Mouse (Mus musculus): ENCODE data around the gene Ppp3ca. TPM values are rescaled to one million over a fixed set of nuclear protein-coding genes. Genes with fewer than 3 reads are reported as not detected.

Gene Ppp3ca
- polyA plus RNA-seq, 1 experiment from 2014 or later, result 44.8 TPM

GRCm38 (mm10) chr3:136670360-136671131, 622 bp downstream of the Ppp3ca start:
- Histone ChIP-seq H3K4me2 (ENCODE audit: low read depth, low read length) (peak overlapping the region; percentile 88), H3K36me3 (ENCODE audit: control insufficient read depth, insufficient read depth) (no peaks in the 10 kb centered on the region), H3K4me3 (ENCODE audit: low read length) (peak overlapping the region; percentile 66), H3K27ac (ENCODE audit: low read length) (peak overlapping the region; percentile 95), H3K4me1 (ENCODE audit: control insufficient read depth, insufficient read depth, low read length) (peaks cover 31% of the 10 kb centered on the region), H3K9me3 (replicated peaks; ENCODE audit: control insufficient read depth, low read length) (no peaks in the 10 kb centered on the region), H3K27me3 (ENCODE audit: control insufficient read depth, insufficient read depth, low read length) (no peaks in the 10 kb centered on the region), H3K9ac (ENCODE audit: low read length) (peak overlapping the region; percentile 91)
- WGBS, result under 1% methylated on average over 91 of the region's 92 CpGs
- ATAC-seq (replicated peaks; ENCODE audit: extremely low read depth, insufficient read depth, low FRiP score), result peak; percentile 19

- peak overlapping the region; percentile 66 for H3K4me3 ChIP-seq (ENCODE audit: low read length)
Measured at GRCm38 (mm10) chr3:136671161-136671939, 1.4 kb downstream of the Ppp3ca start.

GRCm38 (mm10) chr3:136671940-136672278, 2.0 kb downstream of the Ppp3ca start:
- no peak for ATAC-seq (replicated peaks; ENCODE audit: extremely low read depth, insufficient read depth, low FRiP score)
- 15% methylated on average over 5 of the region's 5 CpGs for WGBS
- Histone ChIP-seq H3K27ac (ENCODE audit: low read length) (peak overlapping the region; percentile 95), H3K27me3 (ENCODE audit: control insufficient read depth, insufficient read depth, low read length) (no peaks in the 10 kb centered on the region), H3K36me3 (ENCODE audit: control insufficient read depth, insufficient read depth) (no peaks in the 10 kb centered on the region), H3K4me2 (ENCODE audit: low read depth, low read length) (peak overlapping the region; percentile 88), H3K9me3 (replicated peaks; ENCODE audit: control insufficient read depth, low read length) (no peaks in the 10 kb centered on the region), H3K9ac (ENCODE audit: low read length) (peak overlapping the region; percentile 91), H3K4me1 (ENCODE audit: control insufficient read depth, insufficient read depth, low read length) (peaks cover 34% of the 10 kb centered on the region), H3K4me3 (ENCODE audit: low read length) (peak overlapping the region; percentile 66)

More at GRCm38 (mm10) chr3:136671161-136671939, 1.4 kb downstream of the Ppp3ca start:
- Histone ChIP-seq H3K4me1 (ENCODE audit: control insufficient read depth, insufficient read depth, low read length) (peaks cover 31% of the 10 kb centered on the region), H3K9ac (ENCODE audit: low read length) (peak overlapping the region; percentile 91), H3K9me3 (replicated peaks; ENCODE audit: control insufficient read depth, low read length) (no peaks in the 10 kb centered on the region), H3K27ac (ENCODE audit: low read length) (peak overlapping the region; percentile 95), H3K4me2 (ENCODE audit: low read depth, low read length) (peak overlapping the region; percentile 88), H3K36me3 (ENCODE audit: control insufficient read depth, insufficient read depth) (no peaks in the 10 kb centered on the region), H3K27me3 (ENCODE audit: control insufficient read depth, insufficient read depth, low read length) (no peaks in the 10 kb centered on the region)
- ATAC-seq (replicated peaks; ENCODE audit: extremely low read depth, insufficient read depth, low FRiP score), result no peak; the same call in 1 of the 2 replicates
- WGBS, result under 1% methylated on average over 36 of the region's 52 CpGs

- peaks cover 31% of the 10 kb centered on the region for H3K4me1 ChIP-seq (ENCODE audit: control insufficient read depth, insufficient read depth, low read length)
Measured at GRCm38 (mm10) chr3:136672870-136673269, 2.9 kb downstream of the Ppp3ca start.

GRCm38 (mm10) chr3:136673363-136673762, 3.4 kb downstream of the Ppp3ca start:
- no peak overlapping the region for H3K9ac ChIP-seq (ENCODE audit: low read length)
- H3K36me3 ChIP-seq (ENCODE audit: control insufficient read depth, insufficient read depth), result no peaks in the 10 kb centered on the region
- H3K4me2 ChIP-seq (ENCODE audit: low read depth, low read length), result no peak overlapping the region
- no peak overlapping the region for H3K27ac ChIP-seq (ENCODE audit: low read length)
- no peaks in the 10 kb centered on the region for H3K27me3 ChIP-seq (ENCODE audit: control insufficient read depth, insufficient read depth, low read length)
- no peaks in the 10 kb centered on the region for H3K9me3 ChIP-seq (replicated peaks; ENCODE audit: control insufficient read depth, low read length)
- no peak for ATAC-seq (replicated peaks; ENCODE audit: extremely low read depth, insufficient read depth, low FRiP score)
- no peak overlapping the region for H3K4me3 ChIP-seq (ENCODE audit: low read length)
- 59% methylated on average over 2 of the region's 2 CpGs for WGBS
- H3K4me1 ChIP-seq (ENCODE audit: control insufficient read depth, insufficient read depth, low read length), result peaks cover 26% of the 10 kb centered on the region

More at GRCm38 (mm10) chr3:136672870-136673269, 2.9 kb downstream of the Ppp3ca start:
- Histone ChIP-seq H3K27me3 (ENCODE audit: control insufficient read depth, insufficient read depth, low read length) (no peaks in the 10 kb centered on the region), H3K4me2 (ENCODE audit: low read depth, low read length) (peak overlapping the region; percentile 88; the same call in 1 of the 2 replicates), H3K9me3 (replicated peaks; ENCODE audit: control insufficient read depth, low read length) (no peaks in the 10 kb centered on the region), H3K9ac (ENCODE audit: low read length) (no peak overlapping the region), H3K36me3 (ENCODE audit: control insufficient read depth, insufficient read depth) (no peaks in the 10 kb centered on the region), H3K4me3 (ENCODE audit: low read length) (no peak overlapping the region), H3K27ac (ENCODE audit: low read length) (no peak overlapping the region)
- ATAC-seq (replicated peaks; ENCODE audit: extremely low read depth, insufficient read depth, low FRiP score), result no peak
- WGBS, result 79% methylated on average over 3 of the region's 3 CpGs

GRCm38 (mm10) chr3:136674486-136674885, 4.6 kb downstream of the Ppp3ca start:
- no peaks in the 10 kb centered on the region for H3K27me3 ChIP-seq (ENCODE audit: control insufficient read depth, insufficient read depth, low read length)
- H3K27ac ChIP-seq (ENCODE audit: low read length), result no peak overlapping the region
- no peak overlapping the region for H3K9ac ChIP-seq (ENCODE audit: low read length)
- no peak for ATAC-seq (replicated peaks; ENCODE audit: extremely low read depth, insufficient read depth, low FRiP score)
- no peak overlapping the region for H3K4me3 ChIP-seq (ENCODE audit: low read length)
- peaks cover 19% of the 10 kb centered on the region for H3K4me1 ChIP-seq (ENCODE audit: control insufficient read depth, insufficient read depth, low read length)
- H3K4me2 ChIP-seq (ENCODE audit: low read depth, low read length), result no peak overlapping the region
- no peaks in the 10 kb centered on the region for H3K36me3 ChIP-seq (ENCODE audit: control insufficient read depth, insufficient read depth)
- WGBS, result 78% methylated on average over 5 of the region's 5 CpGs
- no peaks in the 10 kb centered on the region for H3K9me3 ChIP-seq (replicated peaks; ENCODE audit: control insufficient read depth, low read length)

GRCm38 (mm10) chr3:136676991-136677390, 7.1 kb downstream of the Ppp3ca start:
- Histone ChIP-seq H3K9me3 (replicated peaks; ENCODE audit: control insufficient read depth, low read length) (no peaks in the 10 kb centered on the region), H3K4me2 (ENCODE audit: low read depth, low read length) (no peak overlapping the region), H3K9ac (ENCODE audit: low read length) (no peak overlapping the region), H3K27ac (ENCODE audit: low read length) (no peak overlapping the region), H3K4me1 (ENCODE audit: control insufficient read depth, insufficient read depth, low read length) (peaks cover 25% of the 10 kb centered on the region), H3K27me3 (ENCODE audit: control insufficient read depth, insufficient read depth, low read length) (no peaks in the 10 kb centered on the region), H3K36me3 (ENCODE audit: control insufficient read depth, insufficient read depth) (no peaks in the 10 kb centered on the region), H3K4me3 (ENCODE audit: low read length) (no peak overlapping the region)
- 68% methylated on average over 2 of the region's 2 CpGs for WGBS
- ATAC-seq (replicated peaks; ENCODE audit: extremely low read depth, insufficient read depth, low FRiP score), result no peak

- H3K36me3 ChIP-seq (ENCODE audit: control insufficient read depth, insufficient read depth), result no peaks in the 10 kb centered on the region
- no peak overlapping the region for H3K27ac ChIP-seq (ENCODE audit: low read length)
- H3K4me2 ChIP-seq (ENCODE audit: low read depth, low read length), result no peak overlapping the region
- no peaks in the 10 kb centered on the region for H3K27me3 ChIP-seq (ENCODE audit: control insufficient read depth, insufficient read depth, low read length)
- no peak overlapping the region for H3K9ac ChIP-seq (ENCODE audit: low read length)
- H3K4me1 ChIP-seq (ENCODE audit: control insufficient read depth, insufficient read depth, low read length), result peaks cover 21% of the 10 kb centered on the region
- no peaks in the 10 kb centered on the region for H3K9me3 ChIP-seq (replicated peaks; ENCODE audit: control insufficient read depth, low read length)
- no peak for ATAC-seq (replicated peaks; ENCODE audit: extremely low read depth, insufficient read depth, low FRiP score)
- 58% methylated on average over 8 of the region's 8 CpGs for WGBS
- H3K4me3 ChIP-seq (ENCODE audit: low read length), result no peak overlapping the region
Measured at GRCm38 (mm10) chr3:136678386-136678785, 8.5 kb downstream of the Ppp3ca start.
